Mouse (Mus musculus) embryonic facial prominence, embryonic 15.5 days (tissue): Measurements from ENCODE around the gene Gm45618. TPM values are rescaled to one million over a fixed set of nuclear protein-coding genes. Genes with fewer than 3 reads are reported as not detected.

ENCODE experiments used
- ATAC-seq: fragments of 200-750 bp; cut with Nextera tagmentation; 2 replicates; pipeline ENCODE4 v1.8.0; 2017; ENCODE audit warnings: low read depth, moderate TSS enrichment; ENCODE audit not compliant: insufficient number of reproducible peaks, low FRiP score, low TSS enrichment
- H3K27ac ChIP-seq: fragments of 300-500 bp; sonication (generic); replicated peaks from 2 replicates; pipeline ENCODE4 v1.5.1; 2015; ENCODE audit warnings: mild to moderate bottlenecking, inconsistent platforms
- H3K27me3 ChIP-seq: fragments of 300-500 bp; sonication (generic); 2 replicates; pipeline ENCODE4 v1.6.1; 2015; ENCODE audit warnings: inconsistent platforms
- H3K36me3 ChIP-seq: fragments of 300-500 bp; sonication (generic); 2 replicates; pipeline ENCODE4 v1.6.1; 2015; ENCODE audit warnings: mild to moderate bottlenecking, inconsistent platforms
- H3K4me1 ChIP-seq: fragments of 300-500 bp; sonication (generic); 2 replicates; pipeline ENCODE4 v1.6.1; 2015; ENCODE audit warnings: inconsistent platforms
- H3K4me2 ChIP-seq: fragments of 300-500 bp; sonication (generic); replicated peaks from 2 replicates; pipeline ENCODE4 v1.6.1; 2015; ENCODE audit warnings: mild to moderate bottlenecking, inconsistent platforms
- H3K4me3 ChIP-seq: fragments of 300-500 bp; sonication (generic); replicated peaks from 2 replicates; pipeline ENCODE4 v1.5.1; 2015; ENCODE audit warnings: mild to moderate bottlenecking, inconsistent platforms
- H3K9ac ChIP-seq: fragments of 300-500 bp; sonication (generic); 2 replicates; pipeline ENCODE4 v1.6.1; 2015; ENCODE audit warnings: inconsistent platforms
- H3K9me3 ChIP-seq: fragments of 300-500 bp; sonication (generic); replicated peaks from 2 replicates; pipeline ENCODE4 v1.6.1; 2016; ENCODE audit warnings: inconsistent platforms
- WGBS: fragments of 180-500 bp; shearing (Covaris S2); methylation state at CpG from one replicate; pipeline ENCODE4 v1.1.7; 2015; 5-methylcytosine and 5-hydroxymethylcytosine counted together
- polyA plus RNA-seq: library from polyadenylated mRNA; unstranded; fragments of >200 nt; fragmentation: Nextera tagmentation; extraction: Ambion mirVana; gene quantifications from 2 replicates; pipeline ENCODE4 v1.2.1, GENCODE M21; 2015

Gm45618 gene
- polyA plus RNA-seq, 1 experiment from 2014 or later = 0.79 TPM

DNA sequence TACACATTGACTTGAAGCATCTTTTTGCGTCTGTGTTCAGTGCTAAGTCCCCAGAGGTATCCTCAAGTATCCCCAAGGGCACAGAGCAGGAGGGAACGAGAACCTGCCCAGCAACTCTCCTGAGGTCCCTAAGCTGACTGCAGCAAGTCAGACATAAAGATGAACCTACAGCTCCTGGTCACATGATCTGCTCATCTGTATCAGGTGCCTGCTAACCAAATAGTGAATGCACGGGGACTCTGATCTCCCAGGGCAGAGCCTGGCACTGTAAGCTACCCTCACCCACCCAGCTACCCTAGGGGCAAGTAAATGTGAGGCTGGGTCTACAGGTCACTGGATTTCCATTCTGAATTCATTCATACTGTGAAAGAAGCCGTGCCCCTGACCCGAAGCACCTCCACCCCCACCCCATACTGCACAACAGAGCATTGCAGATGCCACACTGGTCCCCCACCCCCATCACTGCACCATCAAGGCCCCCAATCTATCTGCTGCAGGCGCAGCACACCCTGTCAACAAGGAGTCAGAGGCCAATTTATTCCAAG, 26.8 kb downstream of the Gm45618 start:
- no peak for ATAC-seq
- Histone ChIP-seq H3K27ac (no peak overlapping the region), H3K9ac (no peak overlapping the region), H3K4me3 (peak overlapping the region; percentile 73), H3K9me3 (no peaks in the 10 kb centered on the region), H3K4me1 (peaks cover 30% of the 10 kb centered on the region), H3K36me3 (no peaks in the 10 kb centered on the region), H3K4me2 (peak overlapping the region; percentile 92), H3K27me3 (peaks cover 86% of the 10 kb centered on the region)
- WGBS = 21% methylated on average over 6 of the region's 6 CpGs

DNA sequence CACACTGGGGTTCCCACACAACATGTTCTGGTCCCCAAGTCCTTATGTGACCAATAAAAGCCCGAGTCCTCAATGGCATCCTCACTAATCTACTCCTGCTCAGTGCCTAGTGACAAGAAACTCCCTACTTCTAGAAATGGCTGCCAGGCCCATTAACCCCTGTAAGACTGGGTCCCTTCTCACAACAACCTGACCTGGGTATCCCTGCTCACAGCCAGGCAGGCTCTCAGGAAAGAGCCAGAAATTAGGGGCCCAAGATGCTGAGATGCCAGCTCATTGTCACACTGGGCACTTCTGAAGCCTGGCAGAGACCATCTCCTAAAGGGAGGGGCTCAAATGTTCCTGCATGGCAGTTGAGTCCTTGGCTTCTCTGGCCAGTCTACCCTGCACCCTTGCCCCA, 27.5 kb downstream of the Gm45618 start:
- Histone ChIP-seq H3K27me3 (peaks cover 94% of the 10 kb centered on the region), H3K4me2 (peak overlapping the region; percentile 15; the same call in 1 of the 2 replicates), H3K4me1 (peaks cover 35% of the 10 kb centered on the region), H3K36me3 (no peaks in the 10 kb centered on the region), H3K27ac (no peak overlapping the region), H3K9me3 (no peaks in the 10 kb centered on the region), H3K9ac (no peak overlapping the region), H3K4me3 (no peak overlapping the region)
- WGBS = 24% methylated on average over 1 of the region's 1 CpGs
- no peak for ATAC-seq

DNA sequence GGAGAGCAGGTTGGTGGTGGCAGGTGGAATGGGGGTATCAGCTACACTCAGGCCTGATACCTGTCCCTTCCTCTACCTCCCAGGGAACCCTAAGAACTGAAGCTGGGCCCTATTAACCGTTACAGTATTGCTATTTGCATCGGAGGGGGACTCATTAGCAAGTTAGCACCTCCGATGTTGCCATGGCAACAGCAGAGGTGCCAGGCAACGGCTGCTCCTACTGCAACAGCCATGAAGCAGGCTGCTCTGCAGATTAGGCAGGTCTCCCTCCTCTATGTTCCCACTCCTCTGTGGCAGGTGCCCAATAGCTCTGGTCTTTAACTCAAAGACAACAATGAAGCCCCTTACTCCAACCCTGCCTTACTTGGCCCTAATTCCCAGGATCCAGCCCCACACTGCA, 28.7 kb downstream of the Gm45618 start:
- Histone ChIP-seq H3K36me3 (peaks cover 3% of the 10 kb centered on the region; the same call in 1 of the 2 replicates), H3K9me3 (no peaks in the 10 kb centered on the region), H3K27me3 (peaks cover 93% of the 10 kb centered on the region), H3K27ac (no peak overlapping the region), H3K4me3 (no peak overlapping the region), H3K9ac (no peak overlapping the region), H3K4me1 (peaks cover 35% of the 10 kb centered on the region), H3K4me2 (no peak overlapping the region)
- 17% methylated on average over 4 of the region's 4 CpGs for WGBS
- ATAC-seq = no peak

DNA sequence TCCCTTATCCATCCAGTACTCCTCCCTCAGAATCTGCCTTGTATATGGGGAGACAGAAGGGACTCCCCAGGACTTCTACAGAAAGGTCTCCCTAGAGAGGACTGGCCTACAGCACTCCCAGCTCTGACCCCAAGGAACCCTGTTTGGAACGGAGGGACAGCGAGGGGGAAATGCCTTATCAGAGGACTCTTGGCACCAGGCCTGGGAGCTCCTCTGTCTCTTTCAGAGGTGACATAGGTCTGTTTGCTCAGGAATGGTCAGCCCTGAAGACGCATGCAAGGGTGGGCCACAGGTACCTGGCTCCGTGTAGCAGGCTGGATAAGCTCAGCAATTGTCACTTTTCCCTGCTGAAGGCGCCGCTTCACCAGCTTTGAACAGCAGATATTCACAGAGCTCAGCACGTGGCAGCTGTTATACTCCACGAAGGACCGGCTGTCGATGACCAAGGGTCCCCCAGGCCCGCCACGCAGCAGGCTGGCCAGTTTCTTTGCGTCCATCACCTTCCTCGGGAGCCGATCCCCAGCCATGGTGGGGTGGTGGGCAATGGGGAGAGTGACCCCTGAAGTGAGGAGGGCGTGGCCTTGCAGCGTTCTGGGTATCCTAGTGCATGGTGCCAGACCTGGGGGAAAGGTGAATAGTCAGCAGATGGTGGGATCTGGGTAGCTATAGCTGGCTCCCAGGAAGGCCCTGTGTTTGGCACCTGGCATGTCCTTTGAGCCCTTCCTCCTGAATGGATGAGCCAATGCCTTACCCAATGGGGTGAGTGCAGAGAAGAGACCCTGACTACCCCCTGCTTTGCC, 30.7 kb downstream of the Gm45618 start:
- Histone ChIP-seq H3K27me3 (peaks cover 91% of the 10 kb centered on the region), H3K9me3 (no peaks in the 10 kb centered on the region), H3K4me1 (peaks cover 31% of the 10 kb centered on the region), H3K4me2 (no peak overlapping the region), H3K9ac (no peak overlapping the region), H3K27ac (no peak overlapping the region), H3K36me3 (peaks cover 4% of the 10 kb centered on the region; the same call in 1 of the 2 replicates), H3K4me3 (no peak overlapping the region)
- 67% methylated on average over 17 of the region's 17 CpGs for WGBS
- no peak for ATAC-seq

DNA sequence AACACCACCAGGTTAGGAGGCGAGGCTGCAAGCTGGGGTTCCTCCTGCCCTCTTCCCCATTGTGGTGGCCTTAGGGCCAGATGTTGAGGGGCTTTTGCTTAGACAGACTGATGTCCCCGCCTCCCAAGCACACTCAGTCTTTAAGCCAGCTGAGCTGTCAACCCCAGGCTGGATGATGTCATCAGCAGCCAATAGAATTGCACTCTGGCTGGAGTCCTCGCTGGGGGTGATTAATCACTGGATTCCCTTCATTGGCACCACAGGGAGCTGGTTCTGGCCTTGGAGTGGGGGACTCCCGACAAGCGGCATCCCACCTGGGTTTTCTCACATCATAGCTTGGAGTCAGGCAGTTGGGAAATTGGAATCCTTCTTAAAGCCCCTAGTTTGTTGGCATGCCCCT, 31.6 kb downstream of the Gm45618 start:
- H3K9me3 ChIP-seq = no peaks in the 10 kb centered on the region
- 6% methylated on average over 5 of the region's 5 CpGs for WGBS
- no peak overlapping the region for H3K4me2 ChIP-seq
- no peak overlapping the region for H3K4me3 ChIP-seq
- H3K9ac ChIP-seq = no peak overlapping the region
- H3K4me1 ChIP-seq = peaks cover 34% of the 10 kb centered on the region
- H3K36me3 ChIP-seq = peaks cover 4% of the 10 kb centered on the region; the same call in 1 of the 2 replicates
- no peak overlapping the region for H3K27ac ChIP-seq
- peaks cover 90% of the 10 kb centered on the region for H3K27me3 ChIP-seq
- ATAC-seq = no peak

DNA sequence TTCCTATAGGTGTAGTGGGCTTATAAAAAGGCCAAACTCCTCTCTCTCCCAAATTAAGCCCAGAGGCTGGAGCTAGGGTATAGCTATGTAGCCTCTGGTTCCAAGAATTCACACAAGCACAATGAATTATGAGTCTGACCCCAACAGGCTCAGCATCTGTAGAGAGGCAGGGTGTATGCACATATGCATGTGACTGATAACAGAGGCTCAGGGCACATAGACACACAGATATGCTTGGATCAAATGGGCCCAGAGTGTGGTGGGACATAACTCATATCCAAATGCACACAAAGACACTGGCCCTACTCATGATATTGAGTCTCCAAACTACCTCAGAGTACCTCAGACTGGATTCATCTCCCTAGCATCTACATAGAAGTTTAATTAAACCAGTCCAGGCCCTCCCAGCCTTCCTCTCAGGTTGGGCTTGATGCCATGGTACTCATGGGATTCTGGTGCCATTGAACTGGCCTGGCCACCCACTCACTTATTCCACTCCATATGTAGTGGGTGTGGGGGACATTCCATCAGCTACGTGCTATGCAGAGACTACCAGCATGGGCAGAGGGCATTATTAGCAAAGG, 33.4 kb downstream of the Gm45618 start:
- Histone ChIP-seq H3K9ac (no peak overlapping the region), H3K4me3 (no peak overlapping the region), H3K4me1 (peaks cover 43% of the 10 kb centered on the region), H3K27ac (no peak overlapping the region), H3K27me3 (peaks cover 93% of the 10 kb centered on the region), H3K36me3 (peaks cover 4% of the 10 kb centered on the region; the same call in 1 of the 2 replicates), H3K9me3 (no peaks in the 10 kb centered on the region), H3K4me2 (no peak overlapping the region)
- WGBS = 54% methylated on average over 1 of the region's 1 CpGs
- no peak for ATAC-seq

DNA sequence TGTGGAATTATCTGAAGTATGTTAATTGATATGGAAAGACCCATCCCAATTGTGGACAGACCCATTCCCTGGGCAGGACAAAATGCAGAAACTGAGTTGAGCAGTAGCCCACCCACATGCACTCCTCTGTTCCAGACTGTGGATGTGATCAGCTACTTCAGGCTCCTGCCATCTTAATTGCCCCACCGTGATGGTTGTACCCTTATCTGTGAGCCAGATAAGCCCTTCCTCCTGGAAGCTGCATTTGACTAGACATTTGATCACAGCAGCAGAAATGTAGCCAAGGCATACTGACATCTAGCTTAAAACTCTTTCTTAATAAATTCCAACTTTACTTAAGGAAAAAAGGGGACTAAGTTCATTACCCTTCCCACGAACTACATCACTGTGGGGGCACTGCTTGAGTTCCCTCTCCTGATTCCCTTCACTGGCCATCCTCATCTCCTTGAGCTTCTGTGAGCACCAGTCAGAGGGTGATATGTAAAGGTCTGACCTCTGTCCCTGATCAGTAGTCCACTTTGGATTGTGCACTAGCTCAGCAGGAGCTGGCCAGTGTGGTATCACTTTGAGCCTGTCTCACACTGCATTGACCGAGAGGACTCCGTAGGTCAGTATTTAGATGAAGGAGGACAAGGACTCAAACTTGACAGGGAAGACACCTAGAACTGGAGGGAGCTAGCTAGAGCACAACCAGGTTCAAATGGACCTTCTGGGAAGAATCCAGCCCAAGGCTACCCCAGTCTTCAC, 34.2 kb downstream of the Gm45618 start:
- peaks cover 94% of the 10 kb centered on the region for H3K27me3 ChIP-seq
- no peaks in the 10 kb centered on the region for H3K9me3 ChIP-seq
- peaks cover 47% of the 10 kb centered on the region for H3K4me1 ChIP-seq
- peaks cover 4% of the 10 kb centered on the region; the same call in 1 of the 2 replicates for H3K36me3 ChIP-seq
- no peak overlapping the region for H3K4me3 ChIP-seq
- ATAC-seq = no peak
- H3K4me2 ChIP-seq = no peak overlapping the region
- no peak overlapping the region for H3K27ac ChIP-seq
- no peak overlapping the region for H3K9ac ChIP-seq
- 77% methylated on average over 4 of the region's 4 CpGs for WGBS

DNA sequence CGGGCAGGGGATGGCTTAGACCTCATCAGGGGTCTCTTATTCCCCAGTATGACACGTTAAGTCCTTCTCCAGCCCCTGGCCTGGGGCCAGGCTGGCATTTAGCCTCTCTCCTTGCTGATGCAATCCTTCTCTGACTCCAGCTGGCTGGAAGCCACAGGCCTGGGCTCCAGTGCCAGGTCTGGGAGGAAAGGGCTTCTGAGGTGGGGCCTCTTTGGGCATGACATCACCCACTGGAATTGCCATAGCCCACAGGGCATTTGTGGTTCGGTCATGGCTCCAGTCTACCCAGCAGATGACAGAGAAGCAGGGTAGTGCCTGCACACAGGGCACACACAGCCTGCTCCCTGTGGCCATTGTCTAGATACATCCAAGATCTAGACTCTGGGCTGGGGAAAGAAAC, 35.7 kb downstream of the Gm45618 start:
- no peak overlapping the region for H3K4me2 ChIP-seq
- H3K4me3 ChIP-seq = no peak overlapping the region
- 37% methylated on average over 3 of the region's 3 CpGs for WGBS
- H3K36me3 ChIP-seq = peaks cover 4% of the 10 kb centered on the region; the same call in 1 of the 2 replicates
- H3K27me3 ChIP-seq = peaks cover 93% of the 10 kb centered on the region
- 0 out of 2 replicates have a peak overlapping the region, but pooled peaks have one; percentile 1 for H3K27ac ChIP-seq
- no peak overlapping the region for H3K9ac ChIP-seq
- no peaks in the 10 kb centered on the region for H3K9me3 ChIP-seq
- peaks cover 46% of the 10 kb centered on the region for H3K4me1 ChIP-seq
- peak; percentile 8; the same call in 1 of the 2 replicates for ATAC-seq

DNA sequence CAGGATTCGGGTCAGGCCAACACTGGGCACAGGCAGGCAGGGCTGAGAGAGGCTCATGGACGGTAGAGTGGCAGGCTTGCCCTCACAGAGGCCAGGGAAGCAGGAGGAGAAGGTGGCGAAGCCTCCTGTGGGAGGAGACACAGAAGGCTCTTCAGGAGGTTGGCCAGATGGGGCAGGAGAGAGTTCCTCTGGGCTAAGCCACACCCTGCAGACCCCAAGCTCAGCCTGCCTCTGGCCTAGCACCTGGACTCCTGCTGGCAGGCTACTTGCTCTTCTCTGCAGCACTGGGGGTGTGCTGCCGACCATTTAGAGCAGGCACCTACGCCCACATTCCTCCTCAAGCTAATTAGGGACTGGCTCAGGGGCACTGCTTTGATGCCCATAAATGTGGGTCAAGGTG, 36.1 kb downstream of the Gm45618 start:
- Histone ChIP-seq H3K27ac (no peak overlapping the region; the same call in 1 of the 2 replicates), H3K4me2 (no peak overlapping the region), H3K9me3 (no peaks in the 10 kb centered on the region), H3K4me3 (no peak overlapping the region), H3K9ac (no peak overlapping the region), H3K27me3 (peaks cover 93% of the 10 kb centered on the region), H3K36me3 (peaks cover 4% of the 10 kb centered on the region; the same call in 1 of the 2 replicates), H3K4me1 (peaks cover 42% of the 10 kb centered on the region)
- ATAC-seq = peak; percentile 8; the same call in 1 of the 2 replicates
- 16% methylated on average over 5 of the region's 5 CpGs for WGBS

DNA sequence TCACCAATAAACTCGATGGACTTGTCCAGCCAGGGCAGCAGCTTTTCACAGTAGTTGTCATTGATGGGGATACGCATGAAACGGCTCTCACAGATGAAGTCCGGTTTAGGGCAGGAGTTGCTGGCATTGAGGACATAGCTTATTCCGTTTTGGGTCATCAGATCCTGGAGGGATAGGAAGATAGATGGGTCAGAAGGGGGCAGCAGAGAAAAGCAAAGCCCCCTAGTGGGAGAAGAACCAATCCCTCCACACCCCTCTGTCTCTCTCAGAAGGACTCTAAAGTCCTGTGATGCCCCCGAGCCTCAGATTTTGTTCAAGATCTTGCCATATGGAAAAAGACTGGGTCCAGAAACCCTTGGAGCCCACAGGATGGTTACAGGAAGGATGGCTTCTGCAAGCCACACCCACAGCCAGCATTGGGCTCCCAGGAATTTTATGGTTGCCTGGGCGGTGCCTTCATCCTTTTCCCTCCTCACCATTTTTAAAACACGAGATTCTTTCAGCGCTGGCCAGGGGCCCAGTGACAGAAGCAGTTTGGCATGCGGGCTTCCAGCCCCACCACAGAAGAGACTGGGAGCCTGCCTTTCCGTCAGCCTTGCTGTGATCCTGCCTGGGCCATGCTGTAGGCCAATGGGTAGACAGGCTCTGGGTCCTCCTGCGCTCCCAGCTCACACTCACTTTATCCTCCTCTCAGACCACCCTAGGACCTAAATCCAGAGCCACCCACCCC, 36.8 kb downstream of the Gm45618 start:
- Histone ChIP-seq H3K4me1 (peaks cover 35% of the 10 kb centered on the region), H3K27ac (no peak overlapping the region; the same call in 1 of the 2 replicates), H3K27me3 (peaks cover 93% of the 10 kb centered on the region), H3K9me3 (no peaks in the 10 kb centered on the region), H3K4me3 (no peak overlapping the region), H3K4me2 (no peak overlapping the region), H3K9ac (no peak overlapping the region), H3K36me3 (peaks cover 4% of the 10 kb centered on the region; the same call in 1 of the 2 replicates)
- WGBS = 28% methylated on average over 12 of the region's 12 CpGs
- no peak; the same call in 1 of the 2 replicates for ATAC-seq
